Mouse (Mus musculus): ENCODE data around the gene Gss. TPM values are rescaled to one million over a fixed set of nuclear protein-coding genes. Genes with fewer than 3 reads are reported as not detected.
A peak's percentile ranks its signal among the peaks of the same experiment; 100 is the strongest.
"Not testable (repeated sequence)": the region's sequence is repeated elsewhere in the genome, so short reads cannot be mapped to it uniquely, and the experiment has no call there.

Gss gene
- polyA plus RNA-seq, 1 experiment = 7.9 TPM

- Histone ChIP-seq H3K27me3 (replicated peaks) (peaks cover 65% of the 10 kb centered on the region), H3K4me3 (replicated peaks) (no peak overlapping the region), H3K9me3 (no peaks in the 10 kb centered on the region), H3K36me3 (replicated peaks; ENCODE audit: low read length) (peaks cover 3% of the 10 kb centered on the region), H3K4me1 (peaks cover 62% of the 10 kb centered on the region)
- TF ChIP-seq GATA1 (IDR thresholded peaks at IDR 0.05; ENCODE audit: borderline replicate concordance, low read length) = no peak
- no peak for TF ChIP-seq FLI1 (IDR thresholded peaks at IDR 0.05; ENCODE audit: low read length)
These were observed 31.4 kb upstream of the Gss start for GRCm38 (mm10) chr2:155623996-155624395.

GRCm38 (mm10) chr2:155622606-155623005 is 30.0 kb upstream of the Gss start:
- H3K36me3 ChIP-seq (replicated peaks; ENCODE audit: low read length) = no peaks in the 10 kb centered on the region
- peaks cover 63% of the 10 kb centered on the region for H3K4me1 ChIP-seq
- H3K4me3 ChIP-seq (replicated peaks) = no peak overlapping the region
- no peaks in the 10 kb centered on the region for H3K9me3 ChIP-seq
- H3K27me3 ChIP-seq (replicated peaks) = peaks cover 60% of the 10 kb centered on the region
- no peak for TF ChIP-seq GATA1 (IDR thresholded peaks at IDR 0.05; ENCODE audit: borderline replicate concordance, low read length)
- TF ChIP-seq FLI1 (IDR thresholded peaks at IDR 0.05; ENCODE audit: low read length) = no peak

GRCm38 (mm10) chr2:155619817-155620216 is 27.2 kb upstream of the Gss start:
- no peak for TF ChIP-seq FLI1 (IDR thresholded peaks at IDR 0.05; ENCODE audit: low read length)
- no peak for TF ChIP-seq GATA1 (IDR thresholded peaks at IDR 0.05; ENCODE audit: borderline replicate concordance, low read length)
- H3K4me3 ChIP-seq (replicated peaks) = peak overlapping the region; percentile 33
- H3K36me3 ChIP-seq (replicated peaks; ENCODE audit: low read length) = no peaks in the 10 kb centered on the region
- H3K4me1 ChIP-seq = peaks cover 45% of the 10 kb centered on the region
- peaks cover 67% of the 10 kb centered on the region for H3K27me3 ChIP-seq (replicated peaks)
- no peaks in the 10 kb centered on the region for H3K9me3 ChIP-seq

- Histone ChIP-seq H3K9me3 (no peaks in the 10 kb centered on the region), H3K36me3 (replicated peaks; ENCODE audit: low read length) (no peaks in the 10 kb centered on the region), H3K4me3 (replicated peaks) (no peak overlapping the region), H3K27me3 (replicated peaks) (peaks cover 78% of the 10 kb centered on the region), H3K4me1 (peaks cover 45% of the 10 kb centered on the region)
- no peak for TF ChIP-seq GATA1 (IDR thresholded peaks at IDR 0.05; ENCODE audit: borderline replicate concordance, low read length)
- TF ChIP-seq FLI1 (IDR thresholded peaks at IDR 0.05; ENCODE audit: low read length) = no peak
These were observed 24.4 kb upstream of the Gss start for GRCm38 (mm10) chr2:155616971-155617370.

- TF ChIP-seq GATA1 (IDR thresholded peaks at IDR 0.05; ENCODE audit: borderline replicate concordance, low read length) (no peak), FLI1 (IDR thresholded peaks at IDR 0.05; ENCODE audit: low read length) (no peak)
- Histone ChIP-seq H3K27me3 (replicated peaks) (peaks cover 76% of the 10 kb centered on the region), H3K36me3 (replicated peaks; ENCODE audit: low read length) (no peaks in the 10 kb centered on the region), H3K9me3 (no peaks in the 10 kb centered on the region), H3K4me1 (peaks cover 47% of the 10 kb centered on the region), H3K4me3 (replicated peaks) (peak overlapping the region; percentile 92)
These were observed 21.3 kb upstream of the Gss start for GRCm38 (mm10) chr2:155613953-155614352.

GRCm38 (mm10) chr2:155613326-155613755 is 20.7 kb upstream of the Gss start:
- no peaks in the 10 kb centered on the region for H3K36me3 ChIP-seq (replicated peaks; ENCODE audit: low read length)
- peaks cover 41% of the 10 kb centered on the region for H3K4me1 ChIP-seq
- TF ChIP-seq GATA1 (IDR thresholded peaks at IDR 0.05; ENCODE audit: borderline replicate concordance, low read length) = no peak
- TF ChIP-seq FLI1 (IDR thresholded peaks at IDR 0.05; ENCODE audit: low read length) = no peak
- H3K27me3 ChIP-seq (replicated peaks) = peaks cover 75% of the 10 kb centered on the region
- peak overlapping the region; percentile 92 for H3K4me3 ChIP-seq (replicated peaks)
- H3K9me3 ChIP-seq = no peaks in the 10 kb centered on the region

- Histone ChIP-seq H3K9me3 (0 out of 2 replicates have a peak, but pooled peaks cover 4% of the 10 kb centered on the region), H3K4me3 (replicated peaks) (no peak overlapping the region), H3K27me3 (replicated peaks) (peaks cover 67% of the 10 kb centered on the region), H3K4me1 (peaks cover 36% of the 10 kb centered on the region), H3K36me3 (replicated peaks; ENCODE audit: low read length) (no peaks in the 10 kb centered on the region)
- TF ChIP-seq GATA1 (IDR thresholded peaks at IDR 0.05; ENCODE audit: borderline replicate concordance, low read length) (no peak), FLI1 (IDR thresholded peaks at IDR 0.05; ENCODE audit: low read length) (no peak)
These were observed 19.4 kb upstream of the Gss start for GRCm38 (mm10) chr2:155611834-155612550.

- H3K9me3 ChIP-seq = 0 out of 2 replicates have a peak, but pooled peaks cover 4% of the 10 kb centered on the region
- H3K36me3 ChIP-seq (replicated peaks; ENCODE audit: low read length) = no peaks in the 10 kb centered on the region
- peaks cover 62% of the 10 kb centered on the region for H3K27me3 ChIP-seq (replicated peaks)
- H3K4me3 ChIP-seq (replicated peaks) = no peak within 1 kb of the TSS
- H3K4me1 ChIP-seq = peaks cover 37% of the 10 kb centered on the region
- no peak for TF ChIP-seq FLI1 (IDR thresholded peaks at IDR 0.05; ENCODE audit: low read length)
- TF ChIP-seq GATA1 (IDR thresholded peaks at IDR 0.05; ENCODE audit: borderline replicate concordance, low read length) = no peak
These were observed 18.4 kb upstream of the Gss start, which contains the start of gene Myh7b for GRCm38 (mm10) chr2:155610978-155611377. Gene Myh7b, plus strand, starts transcription at chr2:155611212.

- TF ChIP-seq GATA1 (IDR thresholded peaks at IDR 0.05; ENCODE audit: borderline replicate concordance, low read length) (no peak), FLI1 (IDR thresholded peaks at IDR 0.05; ENCODE audit: low read length) (no peak)
- Histone ChIP-seq H3K9me3 (0 out of 2 replicates have a peak, but pooled peaks cover 4% of the 10 kb centered on the region), H3K27me3 (replicated peaks) (peaks cover 25% of the 10 kb centered on the region), H3K36me3 (replicated peaks; ENCODE audit: low read length) (no peaks in the 10 kb centered on the region), H3K4me1 (peaks cover 32% of the 10 kb centered on the region), H3K4me3 (replicated peaks) (no peak overlapping the region)
These were observed 13.8 kb upstream of the Gss start for GRCm38 (mm10) chr2:155606360-155606759.

GRCm38 (mm10) chr2:155605236-155605589 is 12.6 kb upstream of the Gss start:
- not testable (repeated sequence) for H3K9me3 ChIP-seq; H3K36me3 ChIP-seq (replicated peaks; ENCODE audit: low read length); H3K4me3 ChIP-seq (replicated peaks)
- H3K27me3 ChIP-seq (replicated peaks) = peaks cover 18% of the 10 kb centered on the region
- H3K4me1 ChIP-seq = peaks cover 23% of the 10 kb centered on the region
